Mouse (Mus musculus) limb, embryonic 10.5 days (tissue): ENCODE results near the gene Psmb9. TPM values are rescaled to one million over a fixed set of nuclear protein-coding genes. Genes with fewer than 3 reads are reported as not detected.
A peak's percentile ranks its signal among the peaks of the same experiment; 100 is the strongest.

ENCODE experiments used
- DNase-seq: peaks from one replicate; pipeline ENCODE4 v3.0.0-alpha.2; 2017; ENCODE audit warnings: low spot score
- H3K27ac ChIP-seq: fragments of 300-500 bp; sonication (generic); 2 replicates; pipeline ENCODE4 v1.5.1; 2016; ENCODE audit warnings: mild to moderate bottlenecking
- H3K27me3 ChIP-seq: fragments of 300-500 bp; sonication (generic); 2 replicates; pipeline ENCODE4 v1.6.1; 2016; ENCODE audit warnings: low read depth, mild to moderate bottlenecking; ENCODE audit not compliant: poor library complexity, severe bottlenecking
- H3K36me3 ChIP-seq: fragments of 300-500 bp; sonication (generic); 2 replicates; pipeline ENCODE4 v1.6.1; 2016; ENCODE audit warnings: mild to moderate bottlenecking, moderate library complexity
- H3K4me1 ChIP-seq: fragments of 300-500 bp; sonication (generic); 2 replicates; pipeline ENCODE4 v1.6.1; 2016
- H3K4me3 ChIP-seq: fragments of 300-500 bp; sonication (generic); 2 replicates; pipeline ENCODE4 v1.5.1; 2016; ENCODE audit warnings: mild to moderate bottlenecking, moderate library complexity
- H3K9me3 ChIP-seq: fragments of 300-500 bp; sonication (generic); replicated peaks from 2 replicates; pipeline ENCODE4 v1.6.1; 2016; ENCODE audit warnings: mild to moderate bottlenecking
- WGBS: fragments of 180-500 bp; shearing (Covaris S2); methylation state at CpG from one replicate; pipeline ENCODE4 v1.1.7; 2016; 5-methylcytosine and 5-hydroxymethylcytosine counted together
- polyA plus RNA-seq: library from polyadenylated mRNA; unstranded; fragments of >200 nt; fragmentation: Nextera tagmentation; extraction: Ambion mirVana; gene quantifications from 2 replicates; pipeline ENCODE4 v1.2.1, GENCODE M21; 2016

The Psmb9 gene
- polyA plus RNA-seq, 1 experiment from 2014 or later = 1.1 TPM

DNA sequence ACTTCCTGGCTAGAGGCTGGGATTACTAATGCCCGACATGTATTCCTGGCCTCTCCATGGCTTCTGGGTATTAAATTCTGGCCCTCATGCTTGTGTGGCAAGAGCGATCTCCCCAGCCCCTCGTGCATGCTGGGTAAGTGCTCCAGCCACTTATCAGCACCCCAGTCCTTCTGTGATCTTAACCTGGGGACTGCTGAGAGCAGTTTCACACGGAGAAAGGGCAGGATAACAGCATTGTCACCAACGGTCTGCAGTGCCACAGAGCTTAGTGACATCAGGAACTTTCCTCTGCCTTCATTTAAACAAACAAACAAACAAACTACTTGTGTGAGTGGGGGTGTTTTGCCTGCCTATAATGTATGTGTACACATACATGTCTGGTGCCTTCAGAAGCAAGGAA, 47.3 kb downstream of the Psmb9 start:
- Histone ChIP-seq H3K27me3 (peaks cover 60% of the 10 kb centered on the region), H3K27ac (no peak overlapping the region), H3K4me3 (peak overlapping the region; percentile 42; the same call in 1 of the 2 replicates), H3K36me3 (no peaks in the 10 kb centered on the region), H3K4me1 (peaks cover 36% of the 10 kb centered on the region), H3K9me3 (no peaks in the 10 kb centered on the region)
- no peak for DNase-seq
- WGBS = 10% methylated on average over 5 of the region's 5 CpGs

DNA sequence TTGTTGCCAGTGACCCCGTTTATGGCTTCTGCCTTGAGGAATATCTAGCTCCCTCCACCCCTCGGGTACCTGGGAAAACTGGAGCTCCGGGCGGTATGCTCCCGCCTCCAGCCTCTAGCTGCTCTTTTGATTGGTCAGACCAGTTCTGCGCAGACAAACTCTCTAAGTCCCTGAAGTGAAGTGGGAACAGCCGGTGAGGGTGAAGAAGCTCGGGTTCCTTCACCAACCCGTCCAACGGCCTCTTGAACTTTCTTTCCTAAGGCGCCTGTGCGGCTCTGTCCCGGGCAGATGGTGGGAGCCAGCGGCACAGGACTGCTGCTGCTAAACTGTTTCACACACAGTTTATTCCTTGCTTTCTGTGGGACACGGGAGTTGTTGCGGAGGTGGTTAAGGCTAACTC, 48.1 kb downstream of the Psmb9 start:
- no peak overlapping the region for H3K27ac ChIP-seq
- under 1% methylated on average over 16 of the region's 16 CpGs for WGBS
- H3K27me3 ChIP-seq = peaks cover 60% of the 10 kb centered on the region
- peaks cover 36% of the 10 kb centered on the region for H3K4me1 ChIP-seq
- no peaks in the 10 kb centered on the region for H3K9me3 ChIP-seq
- H3K4me3 ChIP-seq = peak overlapping the region; percentile 42
- peak; percentile 58 for DNase-seq
- no peaks in the 10 kb centered on the region for H3K36me3 ChIP-seq

DNA sequence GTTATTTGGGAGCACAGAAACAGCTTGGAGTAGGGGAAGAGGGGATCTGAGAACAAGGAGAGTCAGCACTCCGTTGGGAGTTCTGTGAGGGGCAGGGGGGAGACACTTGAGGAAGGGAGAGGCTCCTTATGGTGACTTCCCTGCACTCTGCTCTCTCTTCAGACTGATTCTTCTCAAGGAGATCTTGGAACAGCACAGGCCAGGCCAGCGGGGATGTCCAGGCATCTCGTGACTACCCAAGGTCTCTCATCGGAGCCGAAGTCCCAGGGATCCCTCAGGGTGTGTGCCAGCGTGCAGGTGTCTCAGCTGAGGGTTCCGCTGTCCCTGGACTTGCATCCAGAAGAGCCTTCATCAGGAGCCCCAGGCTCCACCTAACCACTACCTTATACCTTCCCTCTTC, 48.9 kb downstream of the Psmb9 start:
- H3K27me3 ChIP-seq = peaks cover 60% of the 10 kb centered on the region

DNA sequence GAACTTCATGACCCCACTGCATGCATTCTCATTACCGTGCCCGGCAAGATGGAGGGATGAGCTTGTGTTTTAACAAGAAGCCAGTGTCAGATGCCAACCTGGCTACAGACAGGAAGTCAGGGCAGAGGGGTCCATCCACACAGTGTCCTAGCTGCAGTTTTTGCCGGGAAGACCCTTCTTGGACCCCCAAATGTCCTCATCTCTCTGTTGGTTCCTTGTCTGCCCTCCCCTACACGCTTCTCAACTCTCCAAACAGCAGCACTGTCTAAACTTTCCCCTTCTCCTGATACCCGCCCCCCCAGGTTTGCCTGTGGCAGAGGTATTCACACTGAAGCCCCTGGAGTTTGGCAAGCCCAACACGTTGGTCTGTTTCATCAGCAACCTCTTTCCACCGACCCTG, 50.0 kb downstream of the Psmb9 start:
- Histone ChIP-seq H3K36me3 (no peaks in the 10 kb centered on the region), H3K9me3 (no peaks in the 10 kb centered on the region), H3K27ac (no peak overlapping the region), H3K27me3 (peaks cover 60% of the 10 kb centered on the region), H3K4me3 (no peak overlapping the region), H3K4me1 (peaks cover 27% of the 10 kb centered on the region)
- 75% methylated on average over 7 of the region's 7 CpGs for whole genome bisulfite sequencing
- DNase-seq = no peak

More for the DNA sequence above, 48.9 kb downstream of the Psmb9 start:
- no peaks in the 10 kb centered on the region for H3K36me3 ChIP-seq
- no peak for DNase-seq
- peaks cover 36% of the 10 kb centered on the region for H3K4me1 ChIP-seq
- H3K9me3 ChIP-seq = no peaks in the 10 kb centered on the region
- no peak overlapping the region for H3K27ac ChIP-seq
- WGBS = 79% methylated on average over 7 of the region's 7 CpGs
- peak overlapping the region; percentile 42; the same call in 1 of the 2 replicates for H3K4me3 ChIP-seq

DNA sequence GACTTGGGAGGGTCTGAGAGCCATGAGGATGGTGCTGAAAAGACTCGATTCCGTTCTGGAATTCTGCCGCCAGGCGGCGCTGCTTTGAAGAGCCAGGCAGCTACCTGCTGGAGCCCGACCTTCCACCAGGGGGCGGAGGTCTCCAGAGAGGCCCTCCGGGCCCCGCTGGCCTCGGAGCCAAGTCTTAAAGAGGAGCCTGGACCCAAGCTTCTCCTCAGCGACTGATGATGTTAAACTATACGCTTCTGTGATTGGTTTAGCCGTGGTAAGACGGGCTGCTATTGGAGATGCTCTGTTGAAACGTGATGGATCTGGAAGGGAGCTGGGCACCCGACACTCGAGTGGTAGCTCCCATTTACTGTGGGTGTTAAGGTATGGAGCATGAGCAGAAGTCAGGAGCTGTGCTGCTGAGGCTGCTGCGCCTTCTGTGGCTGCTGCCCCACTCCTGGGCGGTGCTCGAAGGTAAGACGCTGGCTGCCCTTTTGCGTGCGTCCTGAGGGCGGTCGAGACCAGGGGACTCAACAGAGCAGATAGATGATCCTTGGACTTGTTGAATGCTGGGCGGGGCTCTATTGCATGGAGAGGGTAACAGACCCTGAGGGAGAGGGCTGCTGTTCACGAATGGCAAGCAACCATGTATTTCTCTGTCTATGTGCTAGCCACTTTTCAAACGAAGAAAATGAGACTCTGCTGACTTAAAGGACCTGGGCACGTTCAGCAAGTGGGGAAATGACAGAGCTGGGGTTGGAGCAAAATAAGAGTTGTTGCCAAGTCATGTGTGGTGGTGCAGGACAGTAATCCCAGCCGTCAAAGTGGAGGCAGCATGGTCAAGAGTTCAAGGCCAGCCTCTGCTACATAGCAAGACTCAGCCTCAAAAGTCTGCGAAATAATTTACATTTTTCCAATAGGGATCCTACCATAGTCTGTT, 52.0 kb downstream of the Psmb9 start:
- no peaks in the 10 kb centered on the region for H3K9me3 ChIP-seq
- peak; percentile 100 for DNase-seq
- no peaks in the 10 kb centered on the region for H3K36me3 ChIP-seq
- peaks cover 50% of the 10 kb centered on the region for H3K27me3 ChIP-seq
- H3K4me3 ChIP-seq = peak overlapping the region; percentile 48
- peak overlapping the region; percentile 46; the same call in 1 of the 2 replicates for H3K27ac ChIP-seq
- WGBS = 7% methylated on average over 31 of the region's 31 CpGs
- peaks cover 25% of the 10 kb centered on the region for H3K4me1 ChIP-seq

DNA sequence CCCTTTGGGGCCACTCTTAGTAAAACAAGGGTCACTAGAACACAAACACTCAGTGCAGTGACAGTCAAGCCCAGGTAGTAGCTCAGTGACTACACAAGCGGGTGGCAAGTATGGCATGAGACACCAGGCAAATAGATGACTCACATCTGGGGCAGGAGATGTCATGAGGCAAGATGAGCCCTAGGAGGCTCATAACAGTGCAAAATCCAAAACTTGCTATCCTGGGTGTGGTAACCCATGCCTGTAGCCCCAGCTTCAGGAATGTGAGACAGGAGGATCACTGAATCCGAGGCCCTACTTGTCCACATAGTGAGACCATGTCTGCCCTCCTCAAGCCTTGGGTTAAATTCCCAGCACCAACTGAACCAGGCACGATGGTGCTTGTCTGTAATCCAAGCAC, 53.1 kb downstream of the Psmb9 start:
- H3K36me3 ChIP-seq = no peaks in the 10 kb centered on the region
- DNase-seq = no peak
- peaks cover 39% of the 10 kb centered on the region for H3K27me3 ChIP-seq
- WGBS = 83% methylated on average over 3 of the region's 3 CpGs
- no peaks in the 10 kb centered on the region for H3K9me3 ChIP-seq
- H3K27ac ChIP-seq = no peak overlapping the region
- no peak overlapping the region for H3K4me3 ChIP-seq
- peaks cover 26% of the 10 kb centered on the region for H3K4me1 ChIP-seq

DNA sequence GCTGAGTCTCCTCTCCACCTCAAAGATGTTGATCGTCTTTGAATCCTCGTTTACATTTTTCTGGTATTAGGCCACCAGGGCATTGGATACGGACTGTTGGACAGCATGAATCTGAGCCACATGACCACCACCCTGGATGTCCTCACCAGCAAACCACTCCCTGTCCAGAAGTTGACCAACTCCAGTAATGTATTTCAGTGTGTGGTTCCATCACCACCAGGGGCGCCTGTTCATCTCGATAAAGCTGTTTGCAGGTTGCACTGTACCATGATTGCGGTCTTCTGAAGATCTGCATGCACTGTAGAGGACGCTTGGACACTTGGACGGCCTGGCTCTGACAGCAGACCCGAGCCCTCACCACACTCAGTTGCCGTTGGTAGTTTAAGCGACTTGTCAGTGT, 54.3 kb downstream of the Psmb9 start:
- Histone ChIP-seq H3K9me3 (no peaks in the 10 kb centered on the region), H3K4me3 (no peak overlapping the region), H3K27ac (no peak overlapping the region), H3K27me3 (peaks cover 27% of the 10 kb centered on the region), H3K4me1 (peaks cover 33% of the 10 kb centered on the region), H3K36me3 (no peaks in the 10 kb centered on the region)
- DNase-seq = no peak
- WGBS = 83% methylated on average over 11 of the region's 11 CpGs

Other genes starting within 250 kb of the Psmb9 start
- 212 and 258 TPM in 2 replicates for gene Pfdn6, start 247.4 kb downstream of the Psmb9 start, polyA plus RNA-seq
- 61.7 and 78.2 TPM in 2 replicates for gene Wdr46, start 247.1 kb downstream of the Psmb9 start, polyA plus RNA-seq
- gene B3galt4, start 236.3 kb downstream of the Psmb9 start, polyA plus RNA-seq = 2.9 and 3.9 TPM in 2 replicates
- 49.8 and 50.3 TPM in 2 replicates for gene Vps52, start 232.0 kb downstream of the Psmb9 start, polyA plus RNA-seq
- gene Rps18, start 231.8 kb downstream of the Psmb9 start, polyA plus RNA-seq = 1,605 and 1,760 TPM in 2 replicates
- gene H2-K1, start 187.4 kb downstream of the Psmb9 start, polyA plus RNA-seq = 2.9 and 4.7 TPM in 2 replicates
- gene Ring1, start 163.1 kb downstream of the Psmb9 start, polyA plus RNA-seq = 11.8 and 15.0 TPM in 2 replicates
- 25.9 and 33.7 TPM in 2 replicates for gene H2-Ke6, start 159.7 kb downstream of the Psmb9 start, polyA plus RNA-seq
- gene Slc39a7, start 156.1 kb downstream of the Psmb9 start, polyA plus RNA-seq = 196 TPM in 2 replicates
- gene Rxrb, start 156.0 kb downstream of the Psmb9 start, polyA plus RNA-seq = 49.9 and 51.0 TPM in 2 replicates
- gene Col11a2, start 148.3 kb downstream of the Psmb9 start, polyA plus RNA-seq = 0.43 and 2.5 TPM in 2 replicates
- gene H2-Oa, start 95.4 kb downstream of the Psmb9 start, polyA plus RNA-seq = 0.31 and 0.66 TPM in 2 replicates
- 4.2 and 5.3 TPM in 2 replicates for gene H2-DMa, start 68.2 kb downstream of the Psmb9 start, polyA plus RNA-seq
- 140 and 145 TPM in 2 replicates for gene Brd2, start 65.1 kb downstream of the Psmb9 start, polyA plus RNA-seq
- gene H2-DMb2, start 44.5 kb downstream of the Psmb9 start, polyA plus RNA-seq = 0.18 and 0.40 TPM in 2 replicates
- gene H2-DMb1, start 34.7 kb downstream of the Psmb9 start, polyA plus RNA-seq = 0.18 and 0.51 TPM in 2 replicates
- 1.6 and 3.2 TPM in 2 replicates for gene Tap1, start 211 bp downstream of the Psmb9 start, polyA plus RNA-seq
- gene Psmb8, start 10.0 kb upstream of the Psmb9 start, polyA plus RNA-seq = 0.74 and 0.87 TPM in 2 replicates
- 0.49 and 0.61 TPM in 2 replicates for gene Tap2, start 15.8 kb upstream of the Psmb9 start, polyA plus RNA-seq
- not detected in 2 replicates for gene H2-Ob, start 51.1 kb upstream of the Psmb9 start, polyA plus RNA-seq
- 6.7 and 9.9 TPM in 2 replicates for gene H2-Ab1, start 69.9 kb upstream of the Psmb9 start, polyA plus RNA-seq
- gene H2-Aa, start 100.1 kb upstream of the Psmb9 start, polyA plus RNA-seq = not detected in 2 replicates
- 0.80 and 0.83 TPM in 2 replicates for gene H2-Eb1, start 118.1 kb upstream of the Psmb9 start, polyA plus RNA-seq
- gene H2-Eb2, start 137.9 kb upstream of the Psmb9 start, polyA plus RNA-seq = not detected in 2 replicates
- gene Btnl2, start 167.1 kb upstream of the Psmb9 start, polyA plus RNA-seq = not detected in 2 replicates
- gene Btnl1, start 189.4 kb upstream of the Psmb9 start, polyA plus RNA-seq = not detected in 2 replicates
- 0.53 and 1.3 TPM in 2 replicates for gene BC051142, start 211.1 kb upstream of the Psmb9 start, polyA plus RNA-seq